In genomic region chr2:72366503-72366902, GRCm38 (mm10) we compare ENCODE assay signal across 13 mouse cellular contexts.
A peak's percentile ranks its signal among the peaks of the same experiment; 100 is the strongest.
DNase-seq lines count a peak whose midpoint lies in the region; ATAC-seq and TF ChIP-seq lines count a peak whose summit lies in the region.
"Had no signal": no experiment of that assay in that cellular context is flagged by ENCODE, and none has a peak within 500 bp of the region (broad histone marks: within the 10 kb centered on the region; RNA-seq: fewer than 3 reads in every experiment).

No protein-coding gene starts in this region.

- H3K4me1 ChIP-seq in lung, embryonic 14.5 days (ENCODE audit: insufficient read depth): peaks cover 6% of the 10 kb centered on the region; the same call in 1 of the 2 replicates
- H3K4me1 ChIP-seq in lung, adult 2 months (ENCODE audit: control insufficient read depth, insufficient read depth, low read length): peaks cover 10% of the 10 kb centered on the region
- peaks cover 16% of the 10 kb centered on the region for H3K4me1 ChIP-seq in lung, postnatal 0 days (ENCODE audit: insufficient read depth, low read depth, low read length)
- no peaks in the 10 kb centered on the region for H3K4me1 ChIP-seq in stomach, postnatal 0 days (replicated peaks; ENCODE audit: control insufficient read depth, insufficient read depth)
- H3K4me1 ChIP-seq: hindbrain, embryonic 12.5 days had no signal

- H3K36me3 ChIP-seq in lung, embryonic 14.5 days (ENCODE audit: insufficient read depth): peaks cover 7% of the 10 kb centered on the region; the same call in 1 of the 2 replicates
- H3K36me3 ChIP-seq in lung, postnatal 0 days (ENCODE audit: insufficient read depth, low read length): no peaks in the 10 kb centered on the region
- no peaks in the 10 kb centered on the region for H3K36me3 ChIP-seq in stomach, postnatal 0 days (ENCODE audit: control insufficient read depth, insufficient read depth, low read length)
- H3K36me3 ChIP-seq: hindbrain, embryonic 12.5 days; kidney, embryonic 15.5 days had no signal

- no peaks in the 10 kb centered on the region for H3K9me3 ChIP-seq in lung, embryonic 14.5 days (ENCODE audit: low read depth, low read length)
- H3K9me3 ChIP-seq in lung, postnatal 0 days (ENCODE audit: low read length): no peaks in the 10 kb centered on the region
- H3K9me3 ChIP-seq in stomach, postnatal 0 days (ENCODE audit: control insufficient read depth, low read length): no peaks in the 10 kb centered on the region
- H3K9me3 ChIP-seq: hindbrain, embryonic 12.5 days; kidney, embryonic 15.5 days; megakaryocyte, embryonic 14.5 days had no signal

- no peak overlapping the region for H3K9ac ChIP-seq in lung, embryonic 14.5 days
- H3K9ac ChIP-seq in lung, postnatal 0 days (replicated peaks; ENCODE audit: low read depth): no peak overlapping the region
- no peak overlapping the region for H3K9ac ChIP-seq in stomach, postnatal 0 days (ENCODE audit: low read length)
- H3K9ac ChIP-seq: hindbrain, embryonic 12.5 days; kidney, embryonic 15.5 days had no signal

- no peak overlapping the region for H3K27ac ChIP-seq in lung, embryonic 14.5 days (ENCODE audit: low read depth)
- peak overlapping the region; percentile 69 for H3K27ac ChIP-seq in lung, postnatal 0 days (ENCODE audit: low read length)
- peak overlapping the region; percentile 70; the same call in 1 of the 2 replicates for H3K27ac ChIP-seq in stomach, postnatal 0 days (replicated peaks)
- H3K27ac ChIP-seq: hindbrain, embryonic 12.5 days had no signal

- TF ChIP-seq CTCF in lung, embryonic 14.5 days (IDR thresholded peaks at IDR 0.05; ENCODE audit: low read depth): no peak
- no peak for TF ChIP-seq CTCF in lung, adult 2 months (IDR thresholded peaks at IDR 0.05; ENCODE audit: insufficient read depth, low read length)
- TF ChIP-seq CTCF in lung, postnatal 0 days (IDR thresholded peaks at IDR 0.05): no peak
- no peak for TF ChIP-seq CTCF in stomach, postnatal 0 days (IDR thresholded peaks at IDR 0.05; ENCODE audit: low read depth)

- no peak overlapping the region for H3K4me3 ChIP-seq in lung, embryonic 14.5 days (ENCODE audit: low read depth, low read length)
- no peak overlapping the region for H3K4me3 ChIP-seq in lung, adult 2 months (replicated peaks; ENCODE audit: extremely low read depth, low read depth, low read length)
- no peak overlapping the region for H3K4me3 ChIP-seq in lung, postnatal 0 days (ENCODE audit: low read depth, low read length)
- H3K4me3 ChIP-seq in stomach, postnatal 0 days (ENCODE audit: low read depth, low read length): no peak overlapping the region
- H3K4me3 ChIP-seq: hindbrain, embryonic 12.5 days; kidney, embryonic 15.5 days; megakaryocyte, embryonic 14.5 days had no signal

- WGBS in lung, embryonic 14.5 days: 56% methylated on average over 5 of the region's 5 CpGs
- 37% methylated on average over 5 of the region's 5 CpGs for WGBS in lung, adult 2 months
- 31% methylated on average over 5 of the region's 5 CpGs for WGBS in lung, postnatal 0 days
- 33% methylated on average over 5 of the region's 5 CpGs for WGBS in stomach, postnatal 0 days

- no peak overlapping the region for H3K4me2 ChIP-seq in lung, embryonic 14.5 days
- H3K4me2 ChIP-seq in lung, postnatal 0 days (replicated peaks; ENCODE audit: low read depth, low read length): peak overlapping the region; percentile 23; the same call in 1 of the 2 replicates
- H3K4me2 ChIP-seq in stomach, postnatal 0 days (replicated peaks; ENCODE audit: low read depth): no peak overlapping the region
- H3K4me2 ChIP-seq: hindbrain, embryonic 12.5 days; kidney, embryonic 15.5 days had no signal

- peak; percentile 80 for TF ChIP-seq EP300 in lung, postnatal 0 days (IDR thresholded peaks at IDR 0.05)
- TF ChIP-seq EP300 in stomach, postnatal 0 days (optimal IDR thresholded peaks at IDR 0.05): no peak

- no peak for ATAC-seq in lung, embryonic 14.5 days (ENCODE audit: insufficient read depth)
- ATAC-seq in lung, postnatal 0 days: peak; percentile 74
- ATAC-seq in stomach, postnatal 0 days (ENCODE audit: low FRiP score, low TSS enrichment): no peak

- H3K27me3 ChIP-seq in lung, embryonic 14.5 days (ENCODE audit: insufficient read depth, low read length): no peaks in the 10 kb centered on the region
- no peaks in the 10 kb centered on the region for H3K27me3 ChIP-seq in lung, postnatal 0 days (replicated peaks; ENCODE audit: insufficient read depth, low read length)
- no peaks in the 10 kb centered on the region for H3K27me3 ChIP-seq in stomach, postnatal 0 days (ENCODE audit: control insufficient read depth, insufficient read depth, low read length)
- H3K27me3 ChIP-seq: CH12.LX; hindbrain, embryonic 12.5 days; kidney, embryonic 15.5 days; megakaryocyte, embryonic 14.5 days had no signal

- TF ChIP-seq POLR2A in lung, adult 2 months (IDR thresholded peaks at IDR 0.05; ENCODE audit: borderline replicate concordance, extremely low read depth, low read depth, low read length): no peak

- peak; percentile 85 for DNase-seq in heart, adult 11 months
- no peak for DNase-seq in heart, postnatal 4 days
- DNase-seq in lung, embryonic 14.5 days: peak; percentile 18
- no peak for DNase-seq in lung, adult 2 months
- DNase-seq in lung, postnatal 0 days (ENCODE audit: low spot score): peak; percentile 94
- no peak for DNase-seq in stomach, postnatal 0 days (ENCODE audit: low spot score)
- no peak for DNase-seq in kidney, postnatal 36 days
- DNase-seq in spleen, postnatal 4 days (ENCODE audit: low spot score in 2 of 2): no peak
- DNase-seq: cerebellum, adult 8-10 months had no signal

Comparison
In these comparisons a context has a peak if more than half of its experiments do, and no peak if none do; other contexts are left out.
1. DNase-seq: peak in heart, adult 11 months (single experiment), lung, embryonic 14.5 days (single experiment) and lung, postnatal 0 days (single experiment); none in heart, postnatal 4 days (single experiment), lung, adult 2 months (single experiment), stomach, postnatal 0 days (single experiment), kidney, postnatal 36 days (0 of 2) and spleen, postnatal 4 days (0 of 2).